Mouse (Mus musculus): ENCODE results near the gene Fam133b. TPM values are rescaled to one million over a fixed set of nuclear protein-coding genes. Genes with fewer than 3 reads are reported as not detected.

The Fam133b gene
- polyA plus RNA-seq, 1 experiment from 2014 or later: 15.7 TPM

DNA sequence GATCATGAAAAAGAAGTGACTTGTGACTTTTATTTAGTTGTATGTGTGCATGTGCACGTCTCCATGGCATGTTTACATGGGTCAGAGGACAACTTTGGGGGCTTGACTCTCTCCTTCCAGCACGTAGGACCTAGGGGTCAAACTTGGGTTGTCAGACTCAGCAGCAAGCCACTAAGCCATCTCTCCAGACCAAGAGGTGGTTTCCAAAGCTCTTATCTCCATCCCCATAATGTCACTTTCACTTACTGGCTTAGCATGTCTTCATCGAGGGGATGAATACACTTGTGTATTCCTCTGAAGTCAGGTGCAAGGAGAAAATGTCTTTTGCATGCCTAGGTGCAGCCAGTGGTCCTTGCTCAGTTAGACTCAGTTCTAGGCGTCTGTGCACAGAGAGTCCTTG is 39.2 kb upstream of the Fam133b start:
- no peak for ATAC-seq (ENCODE audit: extremely low read depth, insufficient number of reproducible peaks, low FRiP score, low TSS enrichment)
- Histone ChIP-seq H3K27me3 (replicated peaks) (no peaks in the 10 kb centered on the region), H3K4me1 (peaks cover 50% of the 10 kb centered on the region), H3K27ac (replicated peaks) (no peak overlapping the region), H3K4me2 (no peak overlapping the region), H3K4me3 (no peak overlapping the region), H3K36me3 (no peaks in the 10 kb centered on the region), H3K9ac (no peak overlapping the region), H3K9me3 (no peaks in the 10 kb centered on the region)
- 71% methylated on average over 4 of the region's 4 CpGs for WGBS

DNA sequence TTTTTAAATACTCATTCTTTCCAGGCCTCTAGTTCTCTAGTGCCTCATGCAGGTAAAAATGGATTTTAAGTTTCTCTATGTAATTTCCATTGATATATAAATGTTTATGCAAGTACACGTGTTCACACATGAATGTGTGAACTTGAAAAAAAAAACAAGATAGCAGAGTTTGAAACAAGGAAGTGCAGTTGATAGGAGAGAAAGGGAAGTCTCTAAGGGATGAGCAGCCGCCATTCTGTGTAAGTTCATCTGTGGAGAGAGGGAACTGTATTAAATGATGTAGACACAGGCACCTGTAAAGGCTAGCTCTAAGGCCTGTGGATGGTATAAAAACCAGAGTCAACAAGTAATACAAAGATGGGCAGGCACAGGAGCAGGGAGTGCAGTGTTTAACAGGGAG is 38.1 kb upstream of the Fam133b start:
- no peak overlapping the region for H3K27ac ChIP-seq (replicated peaks)
- H3K36me3 ChIP-seq: no peaks in the 10 kb centered on the region
- no peaks in the 10 kb centered on the region for H3K9me3 ChIP-seq
- H3K27me3 ChIP-seq (replicated peaks): no peaks in the 10 kb centered on the region
- H3K4me2 ChIP-seq: no peak overlapping the region
- peaks cover 50% of the 10 kb centered on the region for H3K4me1 ChIP-seq
- WGBS: 58% methylated on average over 2 of the region's 2 CpGs
- H3K4me3 ChIP-seq: no peak overlapping the region
- ATAC-seq (ENCODE audit: extremely low read depth, insufficient number of reproducible peaks, low FRiP score, low TSS enrichment): no peak
- no peak overlapping the region for H3K9ac ChIP-seq

DNA sequence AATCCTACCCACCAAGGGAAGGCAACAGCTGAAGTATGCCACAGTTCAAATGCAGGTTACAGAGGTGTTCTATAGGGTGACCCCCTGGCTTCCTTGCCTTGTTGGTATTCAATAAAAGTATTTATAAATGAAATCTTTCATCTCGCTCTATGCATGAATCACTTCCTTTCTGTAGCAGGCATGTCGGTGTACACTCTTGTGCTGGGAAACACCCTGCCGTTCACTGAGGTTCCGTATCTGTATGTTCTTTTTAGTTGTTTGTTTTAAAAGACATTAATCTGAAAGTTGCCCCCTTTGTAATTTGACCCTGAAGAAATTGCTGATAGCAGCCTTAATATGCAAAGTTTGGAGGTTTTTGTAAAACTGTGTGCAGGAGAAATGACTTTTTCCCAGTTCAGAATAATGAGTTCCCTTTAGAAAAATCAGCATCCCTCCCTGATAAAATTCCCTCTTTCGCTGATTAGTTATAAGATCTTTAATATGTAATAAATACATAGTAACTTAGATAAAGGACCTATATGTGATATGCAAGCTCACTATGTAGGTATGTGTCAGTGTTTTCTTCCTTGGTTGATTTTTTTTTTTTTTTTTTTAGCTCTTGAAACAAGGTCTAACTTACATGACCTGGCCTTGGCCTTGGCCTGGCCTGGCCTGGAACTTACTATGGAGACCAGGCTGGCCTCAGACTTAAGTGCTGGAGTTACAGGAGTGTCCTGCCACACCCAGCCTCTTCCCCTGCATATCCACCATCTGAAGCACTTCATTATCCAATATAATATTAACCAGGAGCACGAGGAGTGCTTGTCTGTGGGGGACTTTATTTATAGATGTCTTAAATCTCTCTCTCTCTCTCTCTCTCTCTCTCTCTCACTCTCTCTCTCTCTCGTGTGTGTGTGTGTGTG is 34.9 kb upstream of the Fam133b start:
- Histone ChIP-seq H3K4me2 (no peak overlapping the region), H3K9me3 (no peaks in the 10 kb centered on the region), H3K9ac (no peak overlapping the region), H3K4me1 (peaks cover 29% of the 10 kb centered on the region), H3K27me3 (replicated peaks) (no peaks in the 10 kb centered on the region), H3K27ac (replicated peaks) (no peak overlapping the region), H3K36me3 (no peaks in the 10 kb centered on the region), H3K4me3 (no peak overlapping the region)
- no peak for ATAC-seq (ENCODE audit: extremely low read depth, insufficient number of reproducible peaks, low FRiP score, low TSS enrichment)
- 61% methylated on average over 7 of the region's 7 CpGs for WGBS

DNA sequence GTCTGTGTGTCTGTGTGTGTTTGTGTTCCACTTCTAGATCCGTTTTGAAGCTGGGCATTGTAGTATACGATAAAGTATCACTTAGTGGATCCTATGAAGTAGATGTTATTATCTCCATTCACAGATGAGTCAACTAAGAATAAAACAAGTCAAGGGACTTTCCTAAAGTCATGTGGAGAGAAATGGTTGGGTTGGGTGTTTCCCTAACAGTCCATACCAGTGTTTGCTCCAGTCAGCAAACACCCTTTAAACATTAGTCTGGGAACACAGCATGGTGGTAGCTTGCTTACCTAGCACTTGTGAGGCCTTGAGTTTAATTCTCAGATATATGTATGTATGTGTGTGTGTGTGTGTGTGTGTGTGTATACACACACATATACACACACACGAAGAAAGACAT is 34.1 kb upstream of the Fam133b start:
- Histone ChIP-seq H3K9me3 (no peaks in the 10 kb centered on the region), H3K4me2 (no peak overlapping the region), H3K4me3 (no peak overlapping the region), H3K4me1 (peaks cover 21% of the 10 kb centered on the region), H3K36me3 (no peaks in the 10 kb centered on the region), H3K27me3 (replicated peaks) (no peaks in the 10 kb centered on the region), H3K9ac (no peak overlapping the region), H3K27ac (replicated peaks) (no peak overlapping the region)
- 79% methylated on average over 3 of the region's 3 CpGs for WGBS
- no peak for ATAC-seq (ENCODE audit: extremely low read depth, insufficient number of reproducible peaks, low FRiP score, low TSS enrichment)

DNA sequence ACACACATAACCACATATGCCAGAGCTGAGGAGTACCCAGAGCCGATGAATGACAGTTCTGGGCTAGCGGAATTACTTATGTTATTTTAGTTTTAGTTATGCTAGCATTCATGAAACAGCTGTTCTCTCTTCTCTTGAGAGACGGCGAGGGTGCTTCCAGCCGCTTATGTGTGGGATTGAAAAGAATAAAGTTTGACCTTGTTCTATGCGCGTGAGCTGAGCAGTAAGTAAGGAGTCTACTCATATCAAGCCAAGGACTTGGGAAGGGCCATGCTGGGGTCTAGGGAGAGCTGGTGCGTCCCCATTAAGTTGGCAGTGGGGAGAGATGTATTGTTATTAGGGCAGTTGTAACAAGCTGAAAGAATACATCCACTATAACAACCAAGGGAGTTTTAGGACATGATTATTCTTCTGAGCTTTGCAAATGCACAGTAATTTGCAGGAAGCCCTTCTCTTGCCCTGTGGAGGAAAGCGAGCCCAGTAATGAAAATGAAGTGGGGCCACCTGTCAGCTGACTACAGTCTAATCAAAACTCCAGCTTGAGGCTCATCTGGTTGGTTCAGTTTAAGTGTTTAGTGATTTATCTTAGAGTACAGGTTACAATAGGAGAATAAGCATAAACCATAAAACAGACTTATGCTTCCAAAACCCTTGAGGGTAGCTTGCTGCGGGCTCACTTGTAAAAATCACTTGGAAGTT is 32.4 kb upstream of the Fam133b start:
- Histone ChIP-seq H3K4me3 (no peak overlapping the region), H3K27me3 (replicated peaks) (no peaks in the 10 kb centered on the region), H3K27ac (replicated peaks) (no peak overlapping the region), H3K9me3 (no peaks in the 10 kb centered on the region), H3K4me1 (peaks cover 16% of the 10 kb centered on the region), H3K9ac (no peak overlapping the region), H3K36me3 (no peaks in the 10 kb centered on the region), H3K4me2 (no peak overlapping the region)
- 77% methylated on average over 10 of the region's 10 CpGs for WGBS
- no peak for ATAC-seq (ENCODE audit: extremely low read depth, insufficient number of reproducible peaks, low FRiP score, low TSS enrichment)

DNA sequence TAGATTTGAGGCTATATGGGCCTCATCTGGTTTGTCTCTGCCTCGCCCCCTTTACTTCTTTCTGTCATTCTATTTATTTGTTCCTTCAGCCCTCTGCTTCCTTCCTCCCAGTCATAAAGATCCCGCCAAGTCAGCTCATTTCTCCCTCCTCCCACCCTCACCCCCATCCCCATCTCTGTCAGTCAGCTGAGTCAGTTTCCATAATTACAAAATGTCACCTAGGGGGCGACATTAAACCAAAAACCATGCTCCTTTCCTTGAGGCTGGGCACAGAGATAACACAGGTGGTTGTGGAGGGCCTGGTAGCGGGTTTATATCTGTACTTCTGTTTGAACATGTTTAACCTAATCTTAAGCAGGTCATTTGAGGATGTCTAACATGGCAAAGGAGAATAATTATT is 31.0 kb upstream of the Fam133b start:
- Histone ChIP-seq H3K9me3 (no peaks in the 10 kb centered on the region), H3K27me3 (replicated peaks) (no peaks in the 10 kb centered on the region), H3K4me1 (peaks cover 16% of the 10 kb centered on the region), H3K4me3 (no peak overlapping the region), H3K4me2 (no peak overlapping the region), H3K36me3 (0 out of 2 replicates have a peak, but pooled peaks cover 2% of the 10 kb centered on the region), H3K9ac (no peak overlapping the region), H3K27ac (replicated peaks) (no peak overlapping the region)
- ATAC-seq (ENCODE audit: extremely low read depth, insufficient number of reproducible peaks, low FRiP score, low TSS enrichment): no peak
- WGBS: 56% methylated on average over 4 of the region's 4 CpGs

DNA sequence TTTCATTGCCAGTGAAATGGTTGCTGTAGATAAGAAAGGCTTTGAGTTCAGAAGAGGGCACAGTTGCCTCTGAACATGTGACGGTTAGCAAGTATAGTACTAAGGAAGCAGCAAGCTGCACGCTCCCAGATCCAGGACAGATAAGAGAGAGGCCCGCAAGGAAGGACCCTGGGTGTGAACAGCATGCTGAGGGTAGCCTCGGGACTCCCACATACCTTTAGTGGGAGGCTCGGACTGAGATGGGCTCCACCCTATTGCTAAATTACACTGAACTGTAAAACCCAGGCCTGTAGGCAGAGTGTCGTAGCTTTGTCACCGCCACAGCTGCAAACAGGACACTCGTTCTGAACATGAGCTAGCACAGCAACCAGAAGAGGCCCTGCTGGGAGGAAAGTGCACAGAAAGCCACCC is 28.7 kb upstream of the Fam133b start:
- Histone ChIP-seq H3K9me3 (no peaks in the 10 kb centered on the region), H3K9ac (no peak overlapping the region), H3K4me2 (no peak overlapping the region), H3K4me3 (no peak overlapping the region), H3K36me3 (peaks cover 15% of the 10 kb centered on the region), H3K27ac (replicated peaks) (no peak overlapping the region), H3K4me1 (peaks cover 12% of the 10 kb centered on the region), H3K27me3 (replicated peaks) (no peaks in the 10 kb centered on the region)
- WGBS: 46% methylated on average over 8 of the region's 8 CpGs
- ATAC-seq (ENCODE audit: extremely low read depth, insufficient number of reproducible peaks, low FRiP score, low TSS enrichment): no peak

DNA sequence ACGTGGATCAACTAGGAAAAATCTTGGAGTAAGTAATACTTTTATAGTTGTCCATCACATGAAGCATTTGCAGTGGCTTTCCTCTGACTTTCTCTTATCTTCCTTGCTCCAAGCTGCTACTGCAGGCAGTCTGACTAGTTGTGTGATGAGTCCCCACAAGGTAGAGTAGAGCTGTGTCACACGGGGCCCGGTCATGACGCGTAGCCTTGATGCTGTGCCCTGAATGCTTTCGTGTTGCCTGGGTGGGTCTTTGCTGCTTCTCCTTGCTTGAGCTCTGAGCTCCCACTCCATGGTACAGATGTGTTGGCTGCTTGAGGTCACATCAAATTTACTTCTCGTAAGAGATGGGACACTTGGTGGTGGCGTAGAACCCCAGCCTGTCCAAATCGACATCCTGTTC is 28.2 kb upstream of the Fam133b start:
- WGBS: 82% methylated on average over 9 of the region's 9 CpGs
- Histone ChIP-seq H3K27ac (replicated peaks) (no peak overlapping the region), H3K4me2 (no peak overlapping the region), H3K9me3 (no peaks in the 10 kb centered on the region), H3K27me3 (replicated peaks) (no peaks in the 10 kb centered on the region), H3K4me3 (no peak overlapping the region), H3K4me1 (peaks cover 12% of the 10 kb centered on the region), H3K9ac (no peak overlapping the region), H3K36me3 (peaks cover 21% of the 10 kb centered on the region)
- no peak for ATAC-seq (ENCODE audit: extremely low read depth, insufficient number of reproducible peaks, low FRiP score, low TSS enrichment)

DNA sequence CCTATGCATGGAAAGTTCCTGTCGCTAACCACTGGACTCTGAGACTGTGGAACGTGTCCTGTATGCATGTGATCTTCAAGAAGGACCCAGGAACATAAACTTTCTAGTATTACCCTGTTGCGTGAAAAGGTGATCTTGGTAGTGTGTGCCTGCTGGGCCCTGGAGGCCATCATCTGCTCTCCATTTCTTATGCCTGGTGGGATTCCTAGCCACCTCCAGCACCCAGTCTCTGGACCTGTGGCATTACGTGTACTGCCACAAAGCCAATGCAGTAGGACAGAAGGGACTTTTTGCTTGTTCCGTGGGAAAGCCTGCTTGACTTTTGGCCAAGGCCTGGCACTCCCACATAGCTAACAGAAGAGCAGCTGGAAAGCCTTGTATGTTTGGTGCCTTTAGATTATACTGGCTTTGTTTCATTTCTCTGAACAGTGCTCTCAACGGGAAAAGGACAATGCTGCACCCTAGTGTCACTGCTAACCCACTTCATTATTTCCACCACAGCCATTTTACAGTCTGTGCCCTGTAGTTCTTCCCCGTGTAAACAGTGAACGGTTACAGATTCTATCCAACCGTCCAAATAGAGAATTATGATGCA is 27.1 kb upstream of the Fam133b start:
- no peaks in the 10 kb centered on the region for H3K27me3 ChIP-seq (replicated peaks)
- H3K4me3 ChIP-seq: no peak overlapping the region
- no peak overlapping the region for H3K27ac ChIP-seq (replicated peaks)
- peaks cover 30% of the 10 kb centered on the region for H3K36me3 ChIP-seq
- no peak overlapping the region for H3K9ac ChIP-seq
- H3K9me3 ChIP-seq: no peaks in the 10 kb centered on the region
- no peak overlapping the region for H3K4me2 ChIP-seq
- ATAC-seq (ENCODE audit: extremely low read depth, insufficient number of reproducible peaks, low FRiP score, low TSS enrichment): no peak; the same call in 1 of the 2 replicates
- 63% methylated on average over 9 of the region's 9 CpGs for WGBS
- H3K4me1 ChIP-seq: peaks cover 6% of the 10 kb centered on the region

DNA sequence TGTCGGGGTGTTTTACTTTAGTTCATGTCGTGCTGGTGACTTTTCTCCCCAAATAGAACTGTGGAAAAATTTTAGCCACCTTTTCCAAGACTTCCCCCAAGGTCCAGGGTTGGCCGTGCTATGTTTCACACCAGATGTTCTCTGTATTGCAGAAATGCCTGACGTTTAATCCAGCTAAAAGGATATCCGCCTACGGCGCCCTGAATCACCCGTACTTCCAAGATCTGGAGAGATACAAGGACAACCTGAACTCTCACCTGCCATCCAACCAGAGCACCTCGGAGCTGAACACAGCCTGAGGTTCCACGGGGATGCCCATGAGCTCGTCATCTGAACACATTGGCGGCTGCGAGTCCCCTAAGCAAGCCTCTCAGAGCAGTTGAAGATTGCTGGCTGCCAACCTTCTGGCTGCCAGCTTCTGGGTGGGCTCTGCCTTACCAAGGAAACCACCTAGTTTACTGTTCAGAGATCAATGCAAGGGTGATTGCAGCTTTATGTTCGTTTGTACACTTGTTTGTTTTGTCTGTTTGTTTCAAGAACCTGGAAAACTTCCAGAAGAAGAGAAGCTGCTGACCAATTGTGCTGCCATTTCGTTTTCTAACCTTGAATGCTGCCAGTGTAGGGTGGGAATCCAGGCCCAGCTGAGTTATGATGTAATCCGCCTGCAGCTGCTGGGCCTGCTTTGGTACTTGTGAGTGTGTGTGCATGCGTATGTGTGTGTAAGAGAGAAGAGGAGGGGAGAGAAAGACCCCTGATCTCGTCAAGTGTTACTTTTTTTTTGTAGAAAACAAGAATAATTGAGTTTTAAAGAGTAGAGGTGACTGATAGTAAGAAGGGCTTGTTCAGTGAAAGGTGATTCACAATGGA is 22.9 kb upstream of the Fam133b start:
- Histone ChIP-seq H3K9me3 (no peaks in the 10 kb centered on the region), H3K36me3 (peaks cover 63% of the 10 kb centered on the region), H3K9ac (no peak overlapping the region), H3K4me2 (no peak overlapping the region), H3K4me3 (no peak overlapping the region), H3K27me3 (replicated peaks) (no peaks in the 10 kb centered on the region), H3K4me1 (no peaks in the 10 kb centered on the region), H3K27ac (replicated peaks) (no peak overlapping the region)
- WGBS: 81% methylated on average over 18 of the region's 18 CpGs
- ATAC-seq (ENCODE audit: extremely low read depth, insufficient number of reproducible peaks, low FRiP score, low TSS enrichment): no peak

DNA sequence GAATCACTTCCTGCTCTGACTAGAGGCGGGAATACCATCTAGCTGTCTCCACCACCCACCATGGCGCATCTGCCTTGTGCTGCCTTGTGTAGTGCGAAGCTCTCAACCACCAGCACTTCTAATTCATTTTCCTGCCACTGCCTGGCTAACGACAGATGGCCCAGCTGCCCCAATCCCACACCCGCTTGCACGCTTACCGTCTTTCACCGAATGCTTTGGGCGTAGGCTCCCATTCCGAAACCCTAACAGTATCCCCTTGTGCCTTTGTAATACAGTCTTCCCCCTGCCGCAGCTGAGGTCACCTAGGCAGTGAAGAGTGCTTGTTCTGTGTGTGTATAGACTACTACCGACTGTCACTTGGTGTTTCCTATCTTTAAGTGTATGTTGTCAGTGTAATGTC is 21.9 kb upstream of the Fam133b start:
- H3K36me3 ChIP-seq: peaks cover 65% of the 10 kb centered on the region
- no peaks in the 10 kb centered on the region for H3K4me1 ChIP-seq
- H3K4me3 ChIP-seq: no peak overlapping the region
- H3K9ac ChIP-seq: no peak overlapping the region
- H3K9me3 ChIP-seq: no peaks in the 10 kb centered on the region
- ATAC-seq (ENCODE audit: extremely low read depth, insufficient number of reproducible peaks, low FRiP score, low TSS enrichment): no peak
- H3K27me3 ChIP-seq (replicated peaks): no peaks in the 10 kb centered on the region
- H3K27ac ChIP-seq (replicated peaks): no peak overlapping the region
- 80% methylated on average over 12 of the region's 12 CpGs for WGBS
- H3K4me2 ChIP-seq: no peak overlapping the region
